Mouse (Mus musculus) embryonic facial prominence, embryonic 12.5 days (tissue): ENCODE data around the gene Olfr430. TPM values are rescaled to one million over a fixed set of nuclear protein-coding genes. Genes with fewer than 3 reads are reported as not detected.

ENCODE experiments used
- ATAC-seq: fragments of 200-750 bp; cut with Nextera tagmentation; 2 replicates; pipeline ENCODE4 v1.8.0; 2017; ENCODE audit not compliant: insufficient number of reproducible peaks, insufficient read depth, low FRiP score, low TSS enrichment
- H3K27ac ChIP-seq: fragments of 300-500 bp; sonication (generic); 2 replicates; pipeline ENCODE4 v1.5.1; 2016; ENCODE audit warnings: mild to moderate bottlenecking
- H3K27me3 ChIP-seq: fragments of 300-500 bp; sonication (generic); 2 replicates; pipeline ENCODE4 v1.6.1; 2016; ENCODE audit warnings: mild to moderate bottlenecking, moderate library complexity
- H3K36me3 ChIP-seq: fragments of 300-500 bp; sonication (generic); 2 replicates; pipeline ENCODE4 v1.6.1; 2016; ENCODE audit warnings: mild to moderate bottlenecking
- H3K4me1 ChIP-seq: fragments of 300-500 bp; sonication (generic); 2 replicates; pipeline ENCODE4 v1.6.1; 2016
- H3K4me2 ChIP-seq: fragments of 300-500 bp; sonication (generic); replicated peaks from 2 replicates; pipeline ENCODE4 v1.6.1; 2016; ENCODE audit warnings: mild to moderate bottlenecking, moderate library complexity
- H3K4me3 ChIP-seq: fragments of 300-500 bp; sonication (generic); 2 replicates; pipeline ENCODE4 v1.5.1; 2016; ENCODE audit warnings: mild to moderate bottlenecking
- H3K9ac ChIP-seq: fragments of 300-500 bp; sonication (generic); 2 replicates; pipeline ENCODE4 v1.6.1; 2016; ENCODE audit warnings: mild to moderate bottlenecking, moderate library complexity
- H3K9me3 ChIP-seq: fragments of 300-500 bp; sonication (generic); 2 replicates; pipeline ENCODE4 v1.6.1; 2016; ENCODE audit warnings: mild to moderate bottlenecking, moderate library complexity
- WGBS: fragments of 180-500 bp; shearing (Covaris S2); methylation state at CpG from one replicate; pipeline ENCODE4 v1.1.7; 2016; 5-methylcytosine and 5-hydroxymethylcytosine counted together
- polyA plus RNA-seq: library from polyadenylated mRNA; unstranded; fragments of >200 nt; fragmentation: Nextera tagmentation; extraction: Ambion mirVana; gene quantifications from 2 replicates; pipeline ENCODE4 v1.2.1, GENCODE M21; 2016

Gene Olfr430
- polyA plus RNA-seq, 1 experiment from 2014 or later, result 0.09 TPM

DNA sequence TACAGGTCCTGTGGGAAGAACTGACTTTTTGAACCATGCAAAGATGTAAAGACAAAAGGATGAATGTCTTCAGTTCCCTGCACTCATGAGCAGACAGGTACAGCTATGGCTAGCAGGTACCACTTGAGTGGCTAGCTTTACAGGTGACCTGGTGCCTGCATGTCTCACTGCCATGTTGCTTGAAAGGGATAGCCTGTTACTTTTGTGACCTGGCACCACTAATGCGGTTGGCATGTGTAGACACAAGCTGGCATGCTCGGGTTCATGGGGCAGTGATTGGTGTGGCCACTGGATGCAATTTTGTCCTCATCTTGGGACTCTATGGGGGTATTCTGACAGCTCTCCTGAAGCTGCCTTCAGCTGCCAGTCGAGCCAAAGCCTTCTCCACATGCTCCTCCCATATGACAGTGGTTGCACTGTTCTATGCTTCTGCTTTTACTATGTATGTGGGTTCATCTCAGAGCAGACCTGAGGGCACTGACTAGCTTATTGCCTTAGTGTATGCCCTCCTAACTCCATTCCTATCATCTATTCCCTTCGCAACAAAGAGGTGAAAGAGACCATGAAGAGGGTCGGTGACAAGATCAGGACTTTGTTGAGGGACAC, 14.4 kb upstream of the Olfr430 start:
- Histone ChIP-seq H3K4me3 (no peak overlapping the region), H3K36me3 (no peaks in the 10 kb centered on the region), H3K9me3 (no peaks in the 10 kb centered on the region), H3K9ac (no peak overlapping the region), H3K27me3 (no peaks in the 10 kb centered on the region), H3K4me1 (no peaks in the 10 kb centered on the region), H3K4me2 (no peak overlapping the region), H3K27ac (no peak overlapping the region)
- ATAC-seq, result no peak
- 79% methylated on average over 5 of the region's 5 CpGs for WGBS

DNA sequence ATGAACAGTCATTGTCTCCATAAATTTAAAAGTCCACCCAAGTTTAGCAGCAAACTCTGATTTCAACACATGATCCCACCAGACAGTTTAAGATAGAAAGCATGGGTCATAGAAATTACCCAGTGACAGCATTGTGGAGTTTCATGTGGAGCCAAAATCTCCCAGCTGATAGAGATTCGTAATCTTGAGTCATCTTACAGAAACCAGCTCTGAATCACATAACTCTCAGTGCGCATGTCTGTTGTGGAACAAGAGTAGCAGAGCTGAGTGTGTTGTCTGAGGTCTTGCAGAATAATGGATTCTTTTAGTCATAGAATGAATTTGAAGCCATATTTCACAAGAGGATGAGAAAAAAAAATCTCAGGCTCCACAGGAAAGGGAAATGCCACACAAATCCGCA, 13.4 kb upstream of the Olfr430 start:
- WGBS, result 81% methylated on average over 3 of the region's 3 CpGs
- Histone ChIP-seq H3K4me1 (no peaks in the 10 kb centered on the region), H3K27ac (no peak overlapping the region), H3K27me3 (no peaks in the 10 kb centered on the region), H3K9me3 (no peaks in the 10 kb centered on the region), H3K4me3 (no peak overlapping the region), H3K36me3 (no peaks in the 10 kb centered on the region), H3K9ac (no peak overlapping the region), H3K4me2 (no peak overlapping the region)
- no peak for ATAC-seq

DNA sequence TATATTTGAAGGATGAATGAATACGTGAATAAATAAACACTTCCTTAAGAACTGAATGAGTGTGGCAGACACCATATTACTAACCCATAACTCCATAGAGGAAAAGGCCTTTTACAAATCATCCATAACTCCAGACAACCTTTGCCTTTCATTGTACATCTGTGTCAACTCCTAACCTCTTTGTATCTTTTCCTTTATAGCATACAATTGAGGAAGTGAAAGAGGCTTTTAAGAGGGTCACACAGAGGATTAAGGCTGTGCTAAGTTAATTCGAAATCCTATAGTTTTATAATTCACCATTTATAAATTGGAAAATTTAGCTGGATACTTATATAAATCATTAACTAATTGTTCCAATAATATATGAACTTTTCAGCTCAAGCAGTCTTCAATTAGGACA, 11.2 kb upstream of the Olfr430 start:
- no peak overlapping the region for H3K4me3 ChIP-seq
- H3K4me1 ChIP-seq, result no peaks in the 10 kb centered on the region
- no peaks in the 10 kb centered on the region for H3K27me3 ChIP-seq
- H3K4me2 ChIP-seq, result no peak overlapping the region
- H3K27ac ChIP-seq, result no peak overlapping the region
- no peak for ATAC-seq
- no peaks in the 10 kb centered on the region for H3K36me3 ChIP-seq
- WGBS, result 75% methylated on average over 2 of the region's 2 CpGs
- H3K9me3 ChIP-seq, result no peaks in the 10 kb centered on the region
- H3K9ac ChIP-seq, result no peak overlapping the region

DNA sequence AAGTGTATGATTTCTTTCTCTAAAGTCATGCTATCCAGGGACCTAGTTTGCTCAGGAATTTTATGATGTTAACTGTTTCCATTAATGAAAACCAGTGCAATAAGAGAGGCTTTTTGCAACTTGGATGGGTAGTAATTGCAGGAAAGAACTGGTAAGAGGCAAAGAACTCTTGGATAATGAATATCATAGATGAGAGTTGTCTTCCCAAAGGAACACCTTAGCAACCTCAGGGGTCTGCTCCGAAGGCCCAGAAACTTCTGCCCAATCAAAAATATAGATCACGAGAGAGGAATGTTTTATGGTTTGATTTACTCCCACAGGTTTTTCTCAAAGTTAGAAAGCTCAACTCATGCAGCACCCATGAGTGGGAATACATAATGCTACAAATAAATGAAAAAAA, 17.6 kb downstream of the Olfr430 start, which contains the start of gene Olfr429:
Gene Olfr429, plus strand, starts transcription at position 301 of the 400 bp plus-strand sequence.
- no peak within 1 kb of the TSS for H3K4me3 ChIP-seq
- no peak for ATAC-seq
- 88% methylated on average over 2 of the region's 2 CpGs for WGBS
- H3K9me3 ChIP-seq, result no peaks in the 10 kb centered on the region
- no peak within 1 kb of the TSS for H3K27ac ChIP-seq
- no peak within 1 kb of the TSS for H3K4me2 ChIP-seq
- no peaks in the 10 kb centered on the region for H3K4me1 ChIP-seq
- no peak within 1 kb of the TSS for H3K9ac ChIP-seq
- no peaks in the 10 kb centered on the region for H3K27me3 ChIP-seq
- H3K36me3 ChIP-seq, result no peaks in the 10 kb centered on the region

DNA sequence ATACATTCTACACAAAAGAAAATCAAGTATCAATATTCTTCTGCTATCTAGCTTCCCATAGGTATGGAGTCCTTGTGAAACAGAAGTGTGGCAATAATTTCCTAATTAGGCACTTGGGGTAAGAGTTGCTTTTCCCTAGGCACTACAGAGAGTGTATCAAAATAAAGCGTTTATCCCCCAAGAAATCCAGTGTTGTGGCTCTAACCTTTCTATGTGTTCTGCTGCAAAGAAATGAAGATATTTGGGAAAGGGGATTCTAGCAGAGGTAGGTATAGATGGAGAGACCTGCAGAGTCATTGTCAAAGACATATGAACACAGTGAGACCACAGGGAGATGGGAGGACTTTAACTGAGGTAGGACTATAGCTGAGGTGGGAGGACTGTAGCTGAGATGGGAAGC, 30.2 kb downstream of the Olfr430 start, which contains the start of gene Olfr427:
Gene Olfr427, plus strand, starts transcription at position 301 of the 400 bp plus-strand sequence.
- 85% methylated on average over 1 of the region's 1 CpGs for WGBS

DNA sequence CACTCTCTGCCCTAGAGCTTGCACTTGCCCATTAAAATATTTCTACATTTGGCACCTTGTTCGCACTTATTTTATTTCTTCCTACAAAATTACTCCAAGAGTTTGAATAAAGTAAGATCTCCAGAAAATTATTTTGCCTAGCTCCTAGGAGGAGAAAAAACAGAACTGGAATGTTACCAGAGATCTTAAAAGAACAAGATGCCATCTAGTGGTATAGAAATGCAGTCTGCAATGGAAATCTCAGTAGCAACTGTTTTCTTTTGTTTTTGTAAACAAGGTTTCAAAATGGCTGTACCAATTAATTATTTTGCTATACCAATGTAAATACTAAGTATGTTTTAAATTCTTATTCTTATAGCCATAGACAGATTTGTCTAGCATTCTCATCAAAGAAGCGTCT, 37.3 kb downstream of the Olfr430 start:
- no peak overlapping the region for H3K4me2 ChIP-seq
- H3K4me3 ChIP-seq, result no peak overlapping the region
- H3K27ac ChIP-seq, result no peak overlapping the region
- no peaks in the 10 kb centered on the region for H3K4me1 ChIP-seq
- no peak overlapping the region for H3K9ac ChIP-seq
- no peaks in the 10 kb centered on the region for H3K9me3 ChIP-seq
- 69% methylated on average over 2 of the region's 2 CpGs for WGBS
- H3K27me3 ChIP-seq, result no peaks in the 10 kb centered on the region
- ATAC-seq, result no peak
- H3K36me3 ChIP-seq, result no peaks in the 10 kb centered on the region

More for the DNA sequence above, 30.2 kb downstream of the Olfr430 start, which contains the start of gene Olfr427:
- Histone ChIP-seq H3K4me2 (no peak within 1 kb of the TSS), H3K9me3 (no peaks in the 10 kb centered on the region), H3K27ac (no peak within 1 kb of the TSS), H3K4me1 (no peaks in the 10 kb centered on the region), H3K36me3 (no peaks in the 10 kb centered on the region), H3K4me3 (no peak within 1 kb of the TSS), H3K27me3 (no peaks in the 10 kb centered on the region), H3K9ac (no peak within 1 kb of the TSS)
- ATAC-seq, result no peak

DNA sequence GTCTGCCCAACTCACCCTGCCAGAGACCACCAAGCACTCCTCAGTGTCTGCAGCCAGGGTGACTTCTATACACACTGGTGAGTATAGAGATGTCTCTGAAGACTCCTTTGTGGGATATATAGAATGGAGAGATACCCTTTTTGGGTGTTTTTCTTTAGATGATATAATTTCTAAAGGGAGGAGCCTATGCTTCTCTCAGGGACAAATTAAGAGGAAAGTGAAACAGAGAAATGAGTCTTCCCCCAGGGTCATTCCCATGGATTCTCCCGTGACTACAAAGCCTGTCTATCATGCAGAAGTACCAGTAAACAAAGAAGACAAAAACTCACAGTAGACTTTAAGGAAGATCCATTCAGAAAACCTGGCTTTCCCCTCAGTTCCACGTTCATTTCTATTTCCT, 54.7 kb downstream of the Olfr430 start, which contains the start of gene Olfr231:
Gene Olfr231, minus strand, starts transcription at position 101 of the 400 bp plus-strand sequence.
- Histone ChIP-seq H3K9me3 (no peaks in the 10 kb centered on the region), H3K4me3 (no peak within 1 kb of the TSS), H3K9ac (no peak within 1 kb of the TSS), H3K4me1 (no peaks in the 10 kb centered on the region), H3K36me3 (no peaks in the 10 kb centered on the region), H3K4me2 (no peak within 1 kb of the TSS), H3K27ac (no peak within 1 kb of the TSS), H3K27me3 (no peaks in the 10 kb centered on the region)
- 46% methylated on average over 2 of the region's 2 CpGs for WGBS
- ATAC-seq, result no peak

Other genes with a start within 250 kb of the Olfr430 start
- gene Ifi211, start 153.6 kb upstream of the Olfr430 start, polyA plus RNA-seq, result 0.45 and 0.52 TPM in 2 replicates
- 0.67 and 0.74 TPM in 2 replicates for gene Mndal, start 124.1 kb upstream of the Olfr430 start, polyA plus RNA-seq
- 0.20 and 0.40 TPM in 2 replicates for gene Ifi203, start 123.9 kb upstream of the Olfr430 start, polyA plus RNA-seq
- 0.09 and 0.43 TPM in 2 replicates for gene Ifi202b, start 83.9 kb upstream of the Olfr430 start, polyA plus RNA-seq
- gene Ifi205, start 34.8 kb upstream of the Olfr430 start, polyA plus RNA-seq, result not detected in 2 replicates
- 0.06 and 0.09 TPM in 2 replicates for gene Olfr433, start 25.9 kb upstream of the Olfr430 start, polyA plus RNA-seq
- gene Olfr432, start 17.4 kb upstream of the Olfr430 start, polyA plus RNA-seq, result not detected in 2 replicates
- not detected in 2 replicates for gene Olfr429, start 17.7 kb downstream of the Olfr430 start, polyA plus RNA-seq
- gene Olfr427, start 30.3 kb downstream of the Olfr430 start, polyA plus RNA-seq, result not detected in 2 replicates
- gene Olfr231, start 54.6 kb downstream of the Olfr430 start, polyA plus RNA-seq, result 0.22 and 0.79 TPM in 2 replicates
- gene Olfr424, start 64.9 kb downstream of the Olfr430 start, polyA plus RNA-seq, result not detected in 2 replicates
- gene Olfr420, start 89.0 kb downstream of the Olfr430 start, polyA plus RNA-seq, result 0.08 TPM in 1 of 2 replicates, not detected in the other
- gene Spta1, start 106.2 kb downstream of the Olfr430 start, polyA plus RNA-seq, result 0.93 and 1.3 TPM in 2 replicates
- not detected in 2 replicates for gene Olfr419, start 185.5 kb downstream of the Olfr430 start, polyA plus RNA-seq